Mouse (Mus musculus) heart, postnatal 4 days (tissue): ENCODE measurements around the gene Mid1. TPM values are rescaled to one million over a fixed set of nuclear protein-coding genes. Genes with fewer than 3 reads are reported as not detected.

Source experiments
- DNase-seq: peaks from one replicate; pipeline ENCODE4 v3.0.0; 2021
- total RNA-seq, 2 experiments: library from RNA; stranded (reverse); gene quantifications; 2 replicates each; pipeline ENCODE4 v1.2.3; 2021

Mid1 gene
- total RNA-seq, 2 experiments from 2014 or later, result 9.6 to 18.2 TPM

GRCm38 (mm10) chrX:170019219-170019953 is 334.4 kb downstream of the Mid1 start:
- peak; percentile 66 for DNase-seq

GRCm38 (mm10) chrX:170019954-170020689 is 335.1 kb downstream of the Mid1 start:
- DNase-seq, result peak; percentile 99

- peak; percentile 88 for DNase-seq
These were observed 335.7 kb downstream of the Mid1 start for GRCm38 (mm10) chrX:170020690-170021050.

- peak; percentile 49 for DNase-seq
These were observed 336.2 kb downstream of the Mid1 start for GRCm38 (mm10) chrX:170021205-170021604.

GRCm38 (mm10) chrX:170021750-170022461 is 336.9 kb downstream of the Mid1 start:
- peak; percentile 75 for DNase-seq

Other genes starting within 250 kb of the Mid1 start
- gene 4933400A11Rik, start 94.4 kb downstream of the Mid1 start, total RNA-seq, result not detected